Mouse (Mus musculus): ENCODE measurements around the gene Olfr611. TPM values are rescaled to one million over a fixed set of nuclear protein-coding genes. Genes with fewer than 3 reads are reported as not detected.

Gene Olfr611
- polyA plus RNA-seq, 1 experiment from 2014 or later = not detected

DNA sequence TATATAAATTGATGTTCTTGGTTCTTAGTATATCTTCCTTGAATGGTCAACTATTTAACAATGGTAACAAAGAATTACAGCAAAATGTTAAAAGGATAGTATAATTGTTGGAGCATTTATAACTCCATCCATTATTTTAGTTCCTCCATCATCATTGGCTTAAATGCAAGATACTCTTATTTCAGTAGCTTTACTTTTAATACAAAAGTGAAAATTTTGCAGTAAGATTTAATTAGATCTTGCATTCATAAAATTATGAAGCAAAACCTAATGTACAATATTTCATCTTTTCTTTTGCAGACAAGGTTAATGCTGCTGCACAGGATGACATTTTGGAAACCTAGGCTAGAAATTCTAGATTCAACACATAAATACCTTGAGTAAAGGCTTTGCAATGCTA lies 51.1 kb downstream of the Olfr611 start, which contains the start of gene Olfr608:
Gene Olfr608, plus strand, starts transcription at position 301 of the 400 bp plus-strand sequence.
- no peak within 1 kb of the TSS for H3K27ac ChIP-seq (ENCODE audit: low read depth)
- no peaks in the 10 kb centered on the region for H3K4me1 ChIP-seq (ENCODE audit: insufficient read depth)
- no peak within 1 kb of the TSS for H3K4me3 ChIP-seq (ENCODE audit: low read depth, low read length)
- no peak within 1 kb of the TSS for H3K4me2 ChIP-seq
- no peaks in the 10 kb centered on the region for H3K27me3 ChIP-seq (ENCODE audit: insufficient read depth, low read length)
- H3K36me3 ChIP-seq (ENCODE audit: insufficient read depth) = no peaks in the 10 kb centered on the region
- no peak for DNase-seq
- no peak for TF ChIP-seq CTCF (IDR thresholded peaks at IDR 0.05; ENCODE audit: low read depth)
- no peaks in the 10 kb centered on the region for H3K9me3 ChIP-seq (ENCODE audit: low read depth, low read length)
- ATAC-seq (ENCODE audit: insufficient read depth) = no peak
- no peak within 1 kb of the TSS for H3K9ac ChIP-seq

Other genes starting within 250 kb of the Olfr611 start
- not detected in 2 replicates for gene Olfr596, start 215.2 kb downstream of the Olfr611 start, polyA plus RNA-seq (2014; fragmentation: Nextera tagmentation; extraction: Ambion mirVana)
- not detected in 2 replicates for gene Olfr597, start 204.5 kb downstream of the Olfr611 start, polyA plus RNA-seq (2014; fragmentation: Nextera tagmentation; extraction: Ambion mirVana)
- gene Olfr598, start 197.3 kb downstream of the Olfr611 start, polyA plus RNA-seq (2014; fragmentation: Nextera tagmentation; extraction: Ambion mirVana) = not detected in 2 replicates
- not detected in 2 replicates for gene Olfr599, start 184.9 kb downstream of the Olfr611 start, polyA plus RNA-seq (2014; fragmentation: Nextera tagmentation; extraction: Ambion mirVana)
- not detected in 2 replicates for gene Olfr600, start 171.2 kb downstream of the Olfr611 start, polyA plus RNA-seq (2014; fragmentation: Nextera tagmentation; extraction: Ambion mirVana)
- not detected in 2 replicates for gene Olfr601, start 158.2 kb downstream of the Olfr611 start, polyA plus RNA-seq (2014; fragmentation: Nextera tagmentation; extraction: Ambion mirVana)
- not detected in 2 replicates for gene Olfr603, start 134.7 kb downstream of the Olfr611 start, polyA plus RNA-seq (2014; fragmentation: Nextera tagmentation; extraction: Ambion mirVana)
- not detected in 2 replicates for gene Usp17lc, start 105.8 kb downstream of the Olfr611 start, polyA plus RNA-seq (2014; fragmentation: Nextera tagmentation; extraction: Ambion mirVana)
- not detected in 2 replicates for gene Olfr605, start 75.4 kb downstream of the Olfr611 start, polyA plus RNA-seq (2014; fragmentation: Nextera tagmentation; extraction: Ambion mirVana)
- not detected in 2 replicates for gene Olfr606, start 71.8 kb downstream of the Olfr611 start, polyA plus RNA-seq (2014; fragmentation: Nextera tagmentation; extraction: Ambion mirVana)
- not detected in 2 replicates for gene Olfr607, start 56.7 kb downstream of the Olfr611 start, polyA plus RNA-seq (2014; fragmentation: Nextera tagmentation; extraction: Ambion mirVana)
- not detected in 2 replicates for gene Olfr608, start 51.0 kb downstream of the Olfr611 start, polyA plus RNA-seq (2014; fragmentation: Nextera tagmentation; extraction: Ambion mirVana)
- not detected in 2 replicates for gene Olfr609, start 22.8 kb downstream of the Olfr611 start, polyA plus RNA-seq (2014; fragmentation: Nextera tagmentation; extraction: Ambion mirVana)
- not detected in 2 replicates for gene Olfr610, start 8.7 kb downstream of the Olfr611 start, polyA plus RNA-seq (2014; fragmentation: Nextera tagmentation; extraction: Ambion mirVana)
- not detected in 2 replicates for gene Olfr612, start 21.9 kb upstream of the Olfr611 start, polyA plus RNA-seq (2014; fragmentation: Nextera tagmentation; extraction: Ambion mirVana)
- not detected in 2 replicates for gene Olfr613, start 27.2 kb upstream of the Olfr611 start, polyA plus RNA-seq (2014; fragmentation: Nextera tagmentation; extraction: Ambion mirVana)
- gene Olfr615, start 35.2 kb upstream of the Olfr611 start, polyA plus RNA-seq (2014; fragmentation: Nextera tagmentation; extraction: Ambion mirVana) = not detected in 2 replicates
- not detected in 2 replicates for gene Olfr616, start 48.3 kb upstream of the Olfr611 start, polyA plus RNA-seq (2014; fragmentation: Nextera tagmentation; extraction: Ambion mirVana)
- gene Olfr617, start 52.2 kb upstream of the Olfr611 start, polyA plus RNA-seq (2014; fragmentation: Nextera tagmentation; extraction: Ambion mirVana) = not detected in 2 replicates
- not detected in 2 replicates for gene Olfr618, start 69.3 kb upstream of the Olfr611 start, polyA plus RNA-seq (2014; fragmentation: Nextera tagmentation; extraction: Ambion mirVana)
- not detected in 2 replicates for gene Olfr619, start 79.7 kb upstream of the Olfr611 start, polyA plus RNA-seq (2014; fragmentation: Nextera tagmentation; extraction: Ambion mirVana)
- gene Olfr620, start 91.7 kb upstream of the Olfr611 start, polyA plus RNA-seq (2014; fragmentation: Nextera tagmentation; extraction: Ambion mirVana) = not detected in 2 replicates
- gene Olfr622, start 121.9 kb upstream of the Olfr611 start, polyA plus RNA-seq (2014; fragmentation: Nextera tagmentation; extraction: Ambion mirVana) = not detected in 2 replicates
- gene Olfr623, start 142.9 kb upstream of the Olfr611 start, polyA plus RNA-seq (2014; fragmentation: Nextera tagmentation; extraction: Ambion mirVana) = not detected in 2 replicates
- gene Olfr624, start 150.3 kb upstream of the Olfr611 start, polyA plus RNA-seq (2014; fragmentation: Nextera tagmentation; extraction: Ambion mirVana) = 0.03 TPM in 1 of 2 replicates, not detected in the other
- not detected in 2 replicates for gene Olfr625-ps1, start 161.9 kb upstream of the Olfr611 start, polyA plus RNA-seq (2014; fragmentation: Nextera tagmentation; extraction: Ambion mirVana)
- not detected in 2 replicates for gene Olfr243, start 193.8 kb upstream of the Olfr611 start, polyA plus RNA-seq (2014; fragmentation: Nextera tagmentation; extraction: Ambion mirVana)
- not detected in 2 replicates for gene Olfr628, start 209.5 kb upstream of the Olfr611 start, polyA plus RNA-seq (2014; fragmentation: Nextera tagmentation; extraction: Ambion mirVana)
- not detected in 2 replicates for gene Olfr629, start 224.1 kb upstream of the Olfr611 start, polyA plus RNA-seq (2014; fragmentation: Nextera tagmentation; extraction: Ambion mirVana)
- gene Olfr630, start 236.5 kb upstream of the Olfr611 start, polyA plus RNA-seq (2014; fragmentation: Nextera tagmentation; extraction: Ambion mirVana) = not detected in 2 replicates

Measured in lung, embryonic 14.5 days (tissue).